Mouse (Mus musculus) fibroblast of lung, adult 2 months (primary cell): ENCODE measurements at regions not wholly inside any gene's neighbourhood (a gene's known extent, or its start where the extent isn't known, plus 50 kb on each side); places are given as distances from the start of the nearest gene placed in this dataset.

Source experiments
- DNase-seq: peaks from one replicate; pipeline ENCODE4 v3.0.0-alpha.2; 2011; ENCODE audit warnings: low read depth

- DNase-seq, result no peak
These were observed 143.1 kb upstream of the Runx1 start for GRCm38 (mm10) chr16:92969036-92969435.

- no peak for DNase-seq
These were observed 140.3 kb upstream of the Runx1 start for GRCm38 (mm10) chr16:92966069-92966866.

- DNase-seq, result no peak
These were observed 139.7 kb upstream of the Runx1 start for GRCm38 (mm10) chr16:92965651-92966050.

GRCm38 (mm10) chr16:92963582-92963981, 137.6 kb upstream of the Runx1 start:
- no peak for DNase-seq

GRCm38 (mm10) chr16:92961361-92961760, 135.4 kb upstream of the Runx1 start:
- no peak for DNase-seq

- no peak for DNase-seq
These were observed 134.8 kb upstream of the Runx1 start for GRCm38 (mm10) chr16:92960740-92961139.

- no peak for DNase-seq
These were observed 133.0 kb upstream of the Runx1 start for GRCm38 (mm10) chr16:92958967-92959366.

- DNase-seq, result no peak
These were observed 132.2 kb upstream of the Runx1 start for GRCm38 (mm10) chr16:92958146-92958545.

- DNase-seq, result no peak
These were observed 129.6 kb upstream of the Runx1 start for GRCm38 (mm10) chr16:92955508-92955907.

GRCm38 (mm10) chr16:92955087-92955486, 129.1 kb upstream of the Runx1 start:
- no peak for DNase-seq

- peak; percentile 56 for DNase-seq
These were observed 128.1 kb upstream of the Runx1 start for GRCm38 (mm10) chr16:92953936-92954654.

GRCm38 (mm10) chr16:92952336-92953097, 126.6 kb upstream of the Runx1 start:
- DNase-seq, result peak; percentile 64

- DNase-seq, result peak; percentile 65
These were observed 125.6 kb upstream of the Runx1 start for GRCm38 (mm10) chr16:92951516-92951915.

GRCm38 (mm10) chr16:92948494-92948893, 122.5 kb upstream of the Runx1 start:
- DNase-seq, result no peak

- DNase-seq, result no peak
These were observed 120.6 kb upstream of the Runx1 start for GRCm38 (mm10) chr16:92946554-92946953.

GRCm38 (mm10) chr16:92943901-92944300, 118.0 kb upstream of the Runx1 start:
- DNase-seq, result no peak

GRCm38 (mm10) chr16:92939618-92940017, 113.7 kb upstream of the Runx1 start:
- no peak for DNase-seq

- no peak for DNase-seq
These were observed 110.0 kb upstream of the Runx1 start for GRCm38 (mm10) chr16:92935848-92936535.

GRCm38 (mm10) chr16:92930103-92930502, 104.2 kb upstream of the Runx1 start:
- DNase-seq, result peak; percentile 74

- DNase-seq, result no peak
These were observed 102.3 kb upstream of the Runx1 start for GRCm38 (mm10) chr16:92928201-92928600.

GRCm38 (mm10) chr16:92927662-92928061, 101.7 kb upstream of the Runx1 start:
- no peak for DNase-seq

- DNase-seq, result no peak
These were observed 100.9 kb upstream of the Runx1 start for GRCm38 (mm10) chr16:92926853-92927252.
